Comparison of ENCODE assay signal across 10 mouse cellular contexts in genomic region chr8:90853971-90854670, GRCm38 (mm10). TPM values are rescaled to one million over a fixed set of nuclear protein-coding genes. Genes with fewer than 3 reads are reported as not detected.
DNase-seq lines count a peak whose midpoint lies in the region; ATAC-seq lines count a peak whose summit lies in the region.
"Had no signal": no experiment of that assay in that cellular context is flagged by ENCODE, and none has a peak within 500 bp of the region (broad histone marks: within the 10 kb centered on the region; RNA-seq: fewer than 3 reads in every experiment).

No protein-coding gene starts in this region.

- H3K4me1 ChIP-seq in kidney, embryonic 15.5 days, result peaks cover 21% of the 10 kb centered on the region
- H3K4me1 ChIP-seq in embryonic facial prominence, embryonic 14.5 days (ENCODE audit: control insufficient read depth, insufficient read depth, low read length), result peaks cover 18% of the 10 kb centered on the region
- H3K4me1 ChIP-seq in intestine, embryonic 15.5 days (replicated peaks), result peaks cover 9% of the 10 kb centered on the region
- H3K4me1 ChIP-seq in neural tube, embryonic 12.5 days, result peaks cover 33% of the 10 kb centered on the region

- H3K4me2 ChIP-seq in kidney, embryonic 15.5 days, result peak overlapping the region; percentile 21
- peak overlapping the region; percentile 31 for H3K4me2 ChIP-seq in embryonic facial prominence, embryonic 14.5 days (ENCODE audit: low read depth, low read length)
- peak overlapping the region; percentile 43 for H3K4me2 ChIP-seq in intestine, embryonic 15.5 days (replicated peaks)
- H3K4me2 ChIP-seq in neural tube, embryonic 12.5 days (replicated peaks), result peak overlapping the region; percentile 35

- no peak for ATAC-seq in kidney, embryonic 15.5 days (replicated peaks; ENCODE audit: low FRiP score)
- no peak for ATAC-seq in embryonic facial prominence, embryonic 14.5 days (ENCODE audit: low read depth)
- ATAC-seq in intestine, embryonic 15.5 days, result no peak
- peak; percentile 52 for ATAC-seq in neural tube, embryonic 12.5 days (ENCODE audit: low FRiP score, low read depth)

- no peak for DNase-seq in kidney, postnatal 4 days
- no peak for DNase-seq in embryonic facial prominence, embryonic 14.5 days (ENCODE audit: low spot score)
- no peak for DNase-seq in urinary bladder, postnatal 25 days (ENCODE audit: low spot score)
- DNase-seq in layer of hippocampus, postnatal 36 days, result no peak
- DNase-seq in layer of hippocampus, adult 9-10 months (ENCODE audit: low spot score), result no peak
- DNase-seq: adrenal gland, adult 8-10 months had no signal

- 71% methylated on average over 9 of the region's 9 CpGs for WGBS in kidney, embryonic 15.5 days
- 63% methylated on average over 9 of the region's 9 CpGs for WGBS in embryonic facial prominence, embryonic 14.5 days
- WGBS in intestine, embryonic 15.5 days, result 57% methylated on average over 9 of the region's 9 CpGs
- WGBS in neural tube, embryonic 12.5 days, result 52% methylated on average over 9 of the region's 9 CpGs

- no peaks in the 10 kb centered on the region for H3K27me3 ChIP-seq in kidney, embryonic 15.5 days
- no peaks in the 10 kb centered on the region for H3K27me3 ChIP-seq in embryonic facial prominence, embryonic 14.5 days (replicated peaks; ENCODE audit: control insufficient read depth, insufficient read depth, low read length)
- H3K27me3 ChIP-seq in intestine, embryonic 15.5 days (replicated peaks), result no peaks in the 10 kb centered on the region
- H3K27me3 ChIP-seq in neural tube, embryonic 12.5 days (replicated peaks), result no peaks in the 10 kb centered on the region

- no peaks in the 10 kb centered on the region for H3K9me3 ChIP-seq in kidney, embryonic 15.5 days (replicated peaks)
- H3K9me3 ChIP-seq in embryonic facial prominence, embryonic 14.5 days (ENCODE audit: control insufficient read depth, low read length), result no peaks in the 10 kb centered on the region
- no peaks in the 10 kb centered on the region for H3K9me3 ChIP-seq in intestine, embryonic 15.5 days
- H3K9me3 ChIP-seq in neural tube, embryonic 12.5 days, result no peaks in the 10 kb centered on the region

- H3K9ac ChIP-seq in kidney, embryonic 15.5 days, result no peak overlapping the region
- 0 out of 2 replicates have a peak overlapping the region, but pooled peaks have one; percentile 38 for H3K9ac ChIP-seq in embryonic facial prominence, embryonic 14.5 days (ENCODE audit: low read depth, low read length)
- peak overlapping the region; percentile 32; the same call in 1 of the 2 replicates for H3K9ac ChIP-seq in intestine, embryonic 15.5 days
- no peak overlapping the region for H3K9ac ChIP-seq in neural tube, embryonic 12.5 days

- H3K27ac ChIP-seq in kidney, embryonic 15.5 days, result peak overlapping the region; percentile 56; the same call in 1 of the 2 replicates
- H3K27ac ChIP-seq in embryonic facial prominence, embryonic 14.5 days (replicated peaks; ENCODE audit: low read depth, low read length), result peak overlapping the region; percentile 85
- peak overlapping the region; percentile 56 for H3K27ac ChIP-seq in intestine, embryonic 15.5 days
- no peak overlapping the region; the same call in 1 of the 2 replicates for H3K27ac ChIP-seq in neural tube, embryonic 12.5 days

- H3K36me3 ChIP-seq in kidney, embryonic 15.5 days, result no peaks in the 10 kb centered on the region
- no peaks in the 10 kb centered on the region for H3K36me3 ChIP-seq in embryonic facial prominence, embryonic 14.5 days (ENCODE audit: control insufficient read depth, insufficient read depth, low read length)
- no peaks in the 10 kb centered on the region for H3K36me3 ChIP-seq in intestine, embryonic 15.5 days
- no peaks in the 10 kb centered on the region for H3K36me3 ChIP-seq in neural tube, embryonic 12.5 days

- no peak overlapping the region for H3K4me3 ChIP-seq in kidney, embryonic 15.5 days (replicated peaks)
- H3K4me3 ChIP-seq in embryonic facial prominence, embryonic 14.5 days (ENCODE audit: low read depth, low read length), result 0 out of 2 replicates have a peak overlapping the region, but pooled peaks have one; percentile 1
- H3K4me3 ChIP-seq in intestine, embryonic 15.5 days (replicated peaks), result no peak overlapping the region
- H3K4me3 ChIP-seq in neural tube, embryonic 12.5 days, result no peak overlapping the region

RNA-seq across cellular contexts. Expression of gene Chd9, which starts 26.0 kb away (rescaled TPM):
- 74.6 and 80.4 TPM in 2 replicates for polyA plus RNA-seq in kidney, embryonic 15.5 days (2015; fragmentation: Nextera tagmentation; extraction: Ambion mirVana)
- 114 and 123 TPM in 2 replicates for polyA plus RNA-seq in embryonic facial prominence, embryonic 14.5 days (2014; fragmentation: Nextera tagmentation; extraction: Ambion mirVana)
- 154 and 226 TPM in 2 replicates for polyA plus RNA-seq in intestine, embryonic 15.5 days (2015; fragmentation: Nextera tagmentation; extraction: Ambion mirVana)
- 81.4 and 84.1 TPM in 2 replicates for polyA plus RNA-seq in neural tube, embryonic 12.5 days (2016; fragmentation: Nextera tagmentation; extraction: Ambion mirVana)
- total RNA-seq in layer of hippocampus, postnatal 36 days (2021), result 100 to 1,000 TPM; 238 to 258 TPM

RNA-seq across cellular contexts. Expression of gene Gm19935, which starts 36.9 kb away (rescaled TPM):
- not detected in 2 replicates for polyA plus RNA-seq in kidney, embryonic 15.5 days (2015; fragmentation: Nextera tagmentation; extraction: Ambion mirVana)
- polyA plus RNA-seq in embryonic facial prominence, embryonic 14.5 days (2014; fragmentation: Nextera tagmentation; extraction: Ambion mirVana), result 1.8 TPM in 1 of 2 replicates, not detected in the other
- polyA plus RNA-seq in intestine, embryonic 15.5 days (2015; fragmentation: Nextera tagmentation; extraction: Ambion mirVana), result 0.15 and 0.23 TPM in 2 replicates
- 0.47 and 0.69 TPM in 2 replicates for polyA plus RNA-seq in neural tube, embryonic 12.5 days (2016; fragmentation: Nextera tagmentation; extraction: Ambion mirVana)
- 1 to 10 TPM; 1.7 to 2.9 TPM for total RNA-seq in layer of hippocampus, postnatal 36 days (2021)
- total RNA-seq: neutrophil, adult 5-6 weeks had no signal

Comparison
In these comparisons a context has a peak if more than half of its experiments do, and no peak if none do; other contexts are left out.
1. H3K9ac ChIP-seq: peak in embryonic facial prominence, embryonic 14.5 days (single experiment) and intestine, embryonic 15.5 days (single experiment); none in kidney, embryonic 15.5 days (single experiment) and neural tube, embryonic 12.5 days (single experiment).
2. Peak in every context shown above with its lines, with median percentiles within 50 percentile points of each other: H3K4me2 ChIP-seq.